Mouse (Mus musculus): Measurements from ENCODE around the gene Ctnna3. TPM values are rescaled to one million over a fixed set of nuclear protein-coding genes. Genes with fewer than 3 reads are reported as not detected.

Gene Ctnna3
- total RNA-seq, 2 experiments from 2014 or later, result 1.8 to 2.0 TPM

DNA sequence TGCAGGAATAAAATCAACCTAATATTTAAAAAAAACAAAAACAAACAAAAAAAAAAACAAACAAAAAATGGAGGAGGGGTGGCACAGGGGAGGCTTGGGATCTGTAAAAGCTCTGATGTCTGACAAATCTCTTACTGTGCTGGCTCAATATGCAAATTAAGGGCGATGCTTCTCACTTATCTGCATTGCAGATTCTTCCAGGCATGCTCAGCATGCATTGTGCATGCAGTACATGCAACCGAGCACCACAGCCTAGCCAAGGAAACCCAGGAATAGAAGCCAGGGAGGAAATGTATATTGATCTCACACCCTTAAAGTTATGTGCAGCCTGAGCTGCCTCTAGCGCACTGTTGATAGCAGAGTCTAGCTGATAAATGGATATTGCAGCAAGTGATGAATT lies 548.6 kb downstream of the Ctnna3 start:
- peak overlapping the region; percentile 18; the same call in 1 of the 2 replicates for H3K27ac ChIP-seq
- H3K4me3 ChIP-seq, result peak overlapping the region; percentile 39
- DNase-seq (ENCODE audit: low spot score in 2 of 2), result no peak
- TF ChIP-seq CTCF (conservative IDR thresholded peaks at IDR 0.05), result no peak

DNA sequence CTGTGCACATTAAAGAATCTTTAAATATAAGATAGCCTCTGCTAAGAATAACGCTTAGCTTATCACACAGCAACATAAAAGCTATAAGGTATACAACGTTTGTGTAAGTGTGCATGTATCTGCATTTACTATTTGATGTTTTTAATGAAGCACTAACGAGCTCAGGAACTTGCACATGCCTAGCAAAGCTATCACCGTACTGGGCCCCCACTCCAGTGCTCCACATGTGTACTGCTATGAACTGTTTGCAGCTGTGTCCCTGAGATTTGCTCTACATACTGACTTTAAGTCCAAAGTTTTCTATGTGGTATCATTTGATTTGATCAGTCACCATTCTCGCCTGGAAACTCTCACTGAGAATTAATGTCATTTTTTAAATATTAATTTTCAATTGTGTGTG lies 549.1 kb downstream of the Ctnna3 start:
- DNase-seq (ENCODE audit: low spot score in 2 of 2), result no peak
- Histone ChIP-seq H3K27ac (no peak overlapping the region), H3K4me3 (no peak overlapping the region)
- TF ChIP-seq CTCF (conservative IDR thresholded peaks at IDR 0.05), result no peak

DNA sequence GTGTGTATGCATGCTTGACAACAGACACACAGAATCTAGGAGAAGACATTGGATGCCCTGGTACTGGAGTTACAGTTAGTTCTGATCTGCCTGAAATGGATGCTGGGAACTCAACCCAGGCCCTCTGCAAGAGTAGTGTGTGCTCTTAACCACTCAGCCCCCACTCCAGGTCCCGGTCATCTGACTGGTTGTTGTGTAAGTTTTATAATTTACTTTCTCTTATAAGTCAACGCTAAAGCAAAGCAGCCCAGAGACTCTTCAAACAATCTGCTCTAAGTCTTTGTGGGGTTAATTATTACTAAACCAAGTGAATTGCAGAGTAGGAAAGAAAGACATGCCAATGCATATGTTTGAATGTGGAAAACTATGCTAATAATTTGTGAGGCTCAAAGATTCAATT lies 549.5 kb downstream of the Ctnna3 start:
- Histone ChIP-seq H3K27ac (no peak overlapping the region), H3K4me3 (no peak overlapping the region)
- no peak for TF ChIP-seq CTCF (conservative IDR thresholded peaks at IDR 0.05)
- DNase-seq (ENCODE audit: low spot score in 2 of 2), result no peak

DNA sequence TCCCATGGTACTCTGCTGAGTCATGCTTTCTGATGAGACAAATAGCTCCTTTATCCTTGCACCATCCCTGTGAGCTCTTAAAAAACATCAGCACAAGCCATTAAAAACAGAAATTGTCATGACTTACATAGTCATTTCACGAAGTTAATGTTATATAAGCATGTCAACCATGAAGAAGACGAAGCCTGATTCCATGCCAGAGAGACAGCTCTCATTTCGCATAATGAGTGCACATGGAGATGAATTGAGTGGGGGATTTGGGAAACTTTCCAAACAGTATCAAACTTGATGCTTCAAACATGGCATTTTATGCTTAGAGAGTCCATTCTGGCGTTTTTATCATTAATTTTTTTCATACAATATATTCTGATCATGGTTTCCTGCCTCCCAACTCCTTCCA lies 555.7 kb downstream of the Ctnna3 start:
- peak in 1 of 2 experiments; percentile 48 for DNase-seq (ENCODE audit: low spot score in 2 of 2)
- TF ChIP-seq CTCF (conservative IDR thresholded peaks at IDR 0.05), result no peak
- H3K4me3 ChIP-seq, result no peak overlapping the region
- H3K27ac ChIP-seq, result no peak overlapping the region

DNA sequence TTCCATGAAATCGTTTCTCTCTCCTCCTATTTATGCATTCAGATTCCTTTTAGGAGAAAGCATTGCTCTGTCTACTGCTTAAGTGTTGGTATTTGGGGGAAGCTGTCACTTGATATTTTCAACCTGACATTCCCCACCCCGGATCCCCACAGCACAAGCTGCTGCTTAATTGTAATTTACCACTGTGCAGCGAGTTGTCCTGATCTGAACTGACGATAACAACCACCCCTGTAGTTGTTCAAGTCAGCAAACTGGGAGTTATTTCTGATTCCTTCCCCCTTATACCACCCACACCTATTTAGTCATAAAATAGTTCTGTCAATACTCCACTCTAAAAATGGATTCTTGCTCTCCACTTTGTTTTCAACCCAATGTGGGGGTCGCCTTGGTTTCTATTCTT lies 564.4 kb downstream of the Ctnna3 start:
- no peak for TF ChIP-seq CTCF (conservative IDR thresholded peaks at IDR 0.05)
- no peak overlapping the region for H3K27ac ChIP-seq
- DNase-seq (ENCODE audit: low spot score in 2 of 2), result peak in 1 of 2 experiments; percentile 16
- no peak overlapping the region for H3K4me3 ChIP-seq

DNA sequence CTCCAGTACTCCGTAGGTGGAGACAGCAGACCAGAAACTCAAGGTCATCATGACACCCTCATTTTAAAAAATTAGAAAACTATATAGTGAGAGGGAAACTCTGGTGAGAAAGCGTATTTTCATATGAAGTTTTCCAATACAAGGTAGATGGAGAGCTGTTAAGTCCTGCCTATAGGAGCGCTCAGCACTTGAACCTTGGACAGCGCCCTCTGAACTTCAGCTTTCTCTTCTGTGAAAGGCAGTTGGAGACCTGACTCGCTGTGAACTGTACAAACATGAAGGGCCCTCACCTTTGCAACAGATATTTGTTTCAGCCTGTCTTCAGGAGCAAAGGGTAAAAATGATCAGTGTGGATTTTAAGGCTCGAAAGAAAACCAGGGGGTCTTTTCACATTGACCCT lies 571.6 kb downstream of the Ctnna3 start:
- no peak overlapping the region for H3K27ac ChIP-seq
- H3K4me3 ChIP-seq, result no peak overlapping the region
- no peak for TF ChIP-seq CTCF (conservative IDR thresholded peaks at IDR 0.05)
- no peak for DNase-seq (ENCODE audit: low spot score in 2 of 2)

DNA sequence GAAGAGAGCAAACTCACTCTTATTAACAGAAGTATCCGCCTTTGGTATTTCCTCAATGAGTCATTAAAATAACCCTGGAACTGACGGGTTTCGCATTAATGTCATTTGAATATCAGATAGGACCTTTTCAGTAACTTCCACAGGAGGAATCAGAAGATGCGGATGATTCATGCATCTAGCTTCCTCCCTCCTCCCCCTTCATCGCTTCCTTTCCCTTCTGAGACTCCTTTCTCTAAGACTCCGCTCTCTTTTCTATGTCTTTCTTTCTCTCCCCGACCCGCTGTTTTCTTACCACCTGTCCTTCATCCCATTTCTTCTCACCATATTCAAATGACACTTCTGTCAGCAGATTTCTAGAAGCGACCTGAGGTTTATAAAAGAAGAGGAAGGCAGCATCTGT lies 572.1 kb downstream of the Ctnna3 start:
- Histone ChIP-seq H3K4me3 (no peak overlapping the region), H3K27ac (no peak overlapping the region)
- no peak for DNase-seq (ENCODE audit: low spot score in 2 of 2)
- TF ChIP-seq CTCF (conservative IDR thresholded peaks at IDR 0.05), result no peak

DNA sequence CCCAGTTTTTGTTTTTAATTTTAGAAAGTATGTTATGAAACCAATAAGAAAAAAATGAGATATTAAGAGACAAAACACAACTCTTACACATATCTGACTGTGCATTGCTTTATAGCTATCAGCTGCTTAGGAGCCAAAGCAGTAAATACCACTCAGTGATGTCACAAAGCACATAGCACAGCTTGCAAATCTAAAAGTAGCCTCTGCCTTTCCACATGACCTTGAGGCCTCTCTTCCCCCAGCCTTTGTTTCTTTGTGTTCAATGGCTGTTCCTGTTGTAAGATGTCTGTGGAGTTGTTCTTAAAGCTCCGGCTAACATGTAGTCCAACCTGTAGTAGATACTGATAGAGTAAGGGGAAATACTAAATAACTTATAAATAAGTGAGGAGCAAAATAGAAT lies 590.4 kb downstream of the Ctnna3 start:
- no peak for DNase-seq (ENCODE audit: low spot score in 2 of 2)
- no peak for TF ChIP-seq CTCF (conservative IDR thresholded peaks at IDR 0.05)
- Histone ChIP-seq H3K4me3 (no peak overlapping the region), H3K27ac (no peak overlapping the region)

DNA sequence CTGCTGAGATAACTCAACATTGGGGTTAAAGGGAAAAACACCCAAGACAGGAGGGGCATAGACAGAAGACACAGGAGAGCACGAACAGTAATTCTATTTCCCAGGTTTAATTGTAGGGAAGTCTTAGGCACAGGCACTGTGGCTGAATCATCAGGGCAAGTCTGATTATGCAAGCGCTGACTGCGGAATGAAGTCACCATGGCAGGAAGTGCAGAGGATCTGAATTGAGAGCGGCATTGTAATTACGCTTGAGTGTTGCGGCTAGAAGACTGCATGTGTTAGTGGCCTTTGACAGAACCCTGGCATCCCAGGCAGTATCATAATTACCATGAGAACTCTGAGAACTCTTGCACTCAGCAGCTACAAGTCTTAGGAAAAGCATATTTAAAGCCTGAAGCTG lies 593.4 kb downstream of the Ctnna3 start:
- Histone ChIP-seq H3K4me3 (no peak overlapping the region), H3K27ac (no peak overlapping the region)
- TF ChIP-seq CTCF (conservative IDR thresholded peaks at IDR 0.05), result no peak
- DNase-seq (ENCODE audit: low spot score in 2 of 2), result peak in 1 of 2 experiments; percentile 9

DNA sequence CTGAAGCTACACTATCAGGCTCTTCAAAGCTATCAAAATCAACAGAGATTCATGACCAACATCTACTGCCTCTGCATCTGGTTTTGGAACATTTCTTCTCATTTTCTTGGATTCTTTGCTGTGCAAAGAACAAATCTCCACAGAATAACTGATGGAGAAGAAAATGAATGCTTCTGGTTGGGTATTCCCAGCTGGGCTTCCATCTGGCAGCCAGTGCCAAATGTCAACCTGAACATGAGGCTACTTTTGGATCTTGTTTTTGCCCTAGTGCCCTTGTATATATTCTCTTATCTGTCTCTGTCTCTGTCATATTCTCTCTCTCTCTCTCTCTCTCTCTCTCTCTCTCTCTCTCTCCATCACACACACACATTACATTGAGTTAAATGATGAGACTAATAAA lies 601.0 kb downstream of the Ctnna3 start:
- H3K4me3 ChIP-seq, result no peak overlapping the region
- TF ChIP-seq CTCF (conservative IDR thresholded peaks at IDR 0.05), result no peak
- no peak for DNase-seq (ENCODE audit: low spot score in 2 of 2)
- H3K27ac ChIP-seq, result no peak overlapping the region

DNA sequence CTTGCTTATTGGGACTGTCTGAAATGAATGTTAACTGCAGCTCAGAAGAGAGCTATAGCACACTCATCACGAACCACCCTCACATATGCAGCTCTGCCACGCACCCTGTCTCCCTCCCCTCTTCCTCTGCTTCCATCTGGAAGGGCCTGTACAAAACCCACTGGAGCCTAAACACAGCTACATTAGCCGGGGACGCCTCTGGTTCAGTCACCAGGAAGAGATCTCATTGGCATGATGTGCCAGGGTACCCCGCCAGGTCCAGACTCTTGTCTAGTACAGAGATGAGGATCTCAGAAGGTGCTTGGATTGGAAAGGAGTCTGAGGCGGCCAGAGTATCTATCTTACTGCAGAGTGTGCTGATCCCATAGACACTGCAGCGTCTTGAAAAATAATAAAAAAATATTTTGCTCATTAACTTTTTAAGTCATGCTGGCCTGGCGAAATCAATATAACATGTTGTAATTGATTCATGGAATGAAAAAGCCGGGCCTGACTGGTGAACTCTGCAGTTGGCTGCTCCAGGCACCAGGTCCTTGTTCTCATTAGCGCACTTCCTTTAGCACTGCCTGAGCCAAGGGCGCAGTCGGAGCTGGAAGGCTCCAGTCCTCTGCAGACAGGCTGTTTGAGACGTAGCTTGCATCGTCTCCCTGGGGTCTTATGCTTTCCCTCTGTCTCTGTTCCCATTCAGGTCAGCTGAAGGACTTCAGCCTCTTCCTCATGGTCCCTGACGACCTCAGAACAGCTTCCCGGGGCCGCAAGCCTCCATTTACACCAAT lies 610.0 kb downstream of the Ctnna3 start:
- TF ChIP-seq CTCF (conservative IDR thresholded peaks at IDR 0.05), result no peak
- Histone ChIP-seq H3K27ac (no peak overlapping the region), H3K4me3 (no peak overlapping the region)
- DNase-seq (ENCODE audit: low spot score in 2 of 2), result peak; percentile 18 to 31

DNA sequence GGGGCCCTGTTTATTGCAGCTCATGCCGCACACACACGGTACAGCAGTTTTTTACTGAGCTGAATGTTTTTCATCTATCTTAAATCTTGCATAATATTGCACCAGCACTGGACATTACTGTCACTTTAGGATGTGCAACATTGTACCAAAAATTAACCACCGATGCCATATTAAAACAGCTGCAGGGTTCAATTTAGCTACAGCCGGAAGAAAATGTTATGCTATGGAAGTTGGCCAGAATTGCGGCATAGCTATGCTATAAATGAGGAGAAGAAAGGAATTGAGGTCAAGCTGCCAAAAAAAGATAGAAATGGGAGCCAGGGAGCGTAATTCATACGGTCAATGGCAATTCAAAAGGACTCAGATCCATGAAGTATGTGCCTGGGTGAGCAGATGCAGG lies 611.3 kb downstream of the Ctnna3 start:
- Histone ChIP-seq H3K27ac (no peak overlapping the region), H3K4me3 (no peak overlapping the region)
- no peak for DNase-seq (ENCODE audit: low spot score in 2 of 2)
- no peak for TF ChIP-seq CTCF (conservative IDR thresholded peaks at IDR 0.05)

DNA sequence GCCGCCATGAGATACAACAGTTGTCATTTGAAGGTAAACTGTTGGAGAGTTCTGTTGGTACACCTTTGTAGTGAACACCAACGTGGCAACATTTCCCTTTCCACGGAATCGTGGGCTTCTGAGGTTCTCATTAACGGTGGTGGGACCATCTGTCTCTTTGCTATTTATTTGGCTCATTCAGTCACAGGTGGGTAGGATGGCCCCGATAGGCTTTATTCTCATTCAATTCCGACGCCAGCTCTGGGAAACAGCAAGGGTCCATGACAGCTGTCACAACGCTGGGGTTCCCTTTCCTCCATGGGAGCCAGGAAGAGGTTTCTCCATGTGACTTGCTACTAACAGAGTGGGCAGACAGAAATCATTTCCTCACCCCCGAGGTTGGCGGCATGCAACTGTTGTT lies 612.0 kb downstream of the Ctnna3 start:
- DNase-seq (ENCODE audit: low spot score in 2 of 2), result no peak
- Histone ChIP-seq H3K4me3 (no peak overlapping the region), H3K27ac (no peak overlapping the region)
- no peak for TF ChIP-seq CTCF (conservative IDR thresholded peaks at IDR 0.05)

DNA sequence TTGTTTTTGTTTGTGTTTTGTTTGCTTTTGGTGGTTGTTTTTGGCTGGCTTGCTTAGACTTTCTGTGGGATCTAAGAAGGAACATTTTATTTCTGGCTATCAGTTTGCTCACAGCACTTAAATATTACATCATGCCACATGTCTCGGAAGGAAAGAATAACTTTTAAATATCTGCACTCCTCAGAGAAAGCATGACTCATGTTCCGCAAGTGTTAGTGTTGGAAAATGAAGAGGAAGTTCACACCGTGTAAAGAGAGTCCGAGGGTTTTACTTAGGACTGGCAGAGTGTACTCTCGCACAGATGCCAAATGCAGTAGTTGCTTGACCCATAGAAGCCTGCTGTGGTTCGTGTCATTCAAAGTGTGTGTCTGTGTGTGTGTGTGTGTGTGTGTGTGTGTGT lies 619.3 kb downstream of the Ctnna3 start:
- no peak for TF ChIP-seq CTCF (conservative IDR thresholded peaks at IDR 0.05)
- Histone ChIP-seq H3K4me3 (no peak overlapping the region), H3K27ac (no peak overlapping the region)
- DNase-seq (ENCODE audit: low spot score in 2 of 2), result peak in 1 of 2 experiments; percentile 20
